In genomic region chr3:53729810-53730209, GRCm38 (mm10) we compare ENCODE assay signal across 8 mouse cellular contexts.
DNase-seq lines count a peak whose midpoint lies in the region; ATAC-seq and TF ChIP-seq lines count a peak whose summit lies in the region.

No protein-coding gene starts in this region.

- no peak overlapping the region for H3K4me3 ChIP-seq in E14TG2a.4 (replicated peaks; ENCODE audit: low read length)

- peak; percentile 84 for ATAC-seq in common myeloid progenitor, adult 5-6 weeks (replicated peaks; ENCODE audit: low read depth, poor library complexity, severe bottlenecking)
- no peak for ATAC-seq in megakaryocyte-erythroid progenitor cell, adult 5-6 weeks (replicated peaks; ENCODE audit: low FRiP score, low TSS enrichment, poor library complexity, severe bottlenecking)

- H3K4me1 ChIP-seq in E14TG2a.4 (replicated peaks; ENCODE audit: low read depth, low read length): no peaks in the 10 kb centered on the region

- intact Hi-C loops in heart, postnatal 36 days (cut with DNase I): loop anchor here (2.0 to 10.0 kb wide), 5 partner anchors 58 to 965 kb away; partner anchors contain the start of genes Frem2 and Supt20
- intact Hi-C loops in left cerebral cortex, postnatal 36 days (cut with DNase I): loop anchor here (2.0 to 10.0 kb wide), 3 partner anchors 139 to 955 kb away; no protein-coding TSS in a partner anchor

- H3K27me3 ChIP-seq in E14TG2a.4 (ENCODE audit: insufficient read depth, low read length): no peaks in the 10 kb centered on the region

- DNase-seq in gastrocnemius, postnatal 10 days: peak; percentile 45
- no peak for DNase-seq in gastrocnemius, adult 18-20 months (ENCODE audit: low spot score)
- peak; percentile 25 to 53 for DNase-seq in heart, postnatal 36 days
- DNase-seq in left cerebral cortex, postnatal 36 days (ENCODE audit: low spot score in 2 of 2): peak; percentile 16 to 23
- DNase-seq in retina, embryonic 14.5 days (ENCODE audit: low spot score): peak; percentile 82

- H3K36me3 ChIP-seq in E14TG2a.4 (ENCODE audit: insufficient read depth, low read length): no peaks in the 10 kb centered on the region

- peak; percentile 82 for TF ChIP-seq CTCF in E14TG2a.4 (conservative IDR thresholded peaks at IDR 0.05; ENCODE audit: low read length)

- peaks cover 13% of the 10 kb centered on the region for H3K9me3 ChIP-seq in E14TG2a.4 (ENCODE audit: low read length)
